Mouse (Mus musculus) forebrain, embryonic 13.5 days (tissue): ENCODE results near the gene Selenos. TPM values are rescaled to one million over a fixed set of nuclear protein-coding genes. Genes with fewer than 3 reads are reported as not detected.

Experiments used
- ATAC-seq: fragments of 200-750 bp; cut with Nextera tagmentation; 2 replicates; pipeline ENCODE4 v1.8.0; 2017
- H3K27ac ChIP-seq: fragments of 300-500 bp; sonication (generic); 2 replicates; pipeline ENCODE4 v1.5.1; 2015; ENCODE audit warnings: inconsistent platforms, mild to moderate bottlenecking, moderate library complexity
- H3K27me3 ChIP-seq: fragments of 300-500 bp; sonication (generic); 2 replicates; pipeline ENCODE4 v1.6.1; 2015; ENCODE audit warnings: mild to moderate bottlenecking, inconsistent platforms
- H3K36me3 ChIP-seq: fragments of 300-500 bp; sonication (generic); 2 replicates; pipeline ENCODE4 v1.6.1; 2015; ENCODE audit warnings: mild to moderate bottlenecking, inconsistent platforms; ENCODE audit not compliant: poor library complexity, severe bottlenecking
- H3K4me1 ChIP-seq: fragments of 300-500 bp; sonication (generic); 2 replicates; pipeline ENCODE4 v1.6.1; 2015; ENCODE audit warnings: inconsistent platforms
- H3K4me2 ChIP-seq: fragments of 300-500 bp; sonication (generic); 2 replicates; pipeline ENCODE4 v1.6.1; 2015; ENCODE audit warnings: inconsistent platforms, mild to moderate bottlenecking, moderate library complexity
- H3K4me3 ChIP-seq: fragments of 300-500 bp; sonication (generic); 2 replicates; pipeline ENCODE4 v1.5.1; 2015; ENCODE audit warnings: mild to moderate bottlenecking, inconsistent platforms
- H3K9ac ChIP-seq: fragments of 300-500 bp; sonication (generic); 2 replicates; pipeline ENCODE4 v1.6.1; 2015; ENCODE audit warnings: mild to moderate bottlenecking, inconsistent platforms
- H3K9me3 ChIP-seq: fragments of 300-500 bp; sonication (generic); replicated peaks from 2 replicates; pipeline ENCODE4 v1.6.1; 2016; ENCODE audit warnings: inconsistent platforms
- WGBS: fragments of 180-500 bp; shearing (Covaris S2); methylation state at CpG from one replicate; pipeline ENCODE4 v1.1.7; 2015; 5-methylcytosine and 5-hydroxymethylcytosine counted together
- polyA plus RNA-seq: library from polyadenylated mRNA; unstranded; fragments of >200 nt; fragmentation: Nextera tagmentation; extraction: Ambion mirVana; gene quantifications from 2 replicates; pipeline ENCODE4 v1.2.1, GENCODE M21; 2015

The Selenos gene
- polyA plus RNA-seq, 1 experiment from 2014 or later = 70.7 TPM

DNA sequence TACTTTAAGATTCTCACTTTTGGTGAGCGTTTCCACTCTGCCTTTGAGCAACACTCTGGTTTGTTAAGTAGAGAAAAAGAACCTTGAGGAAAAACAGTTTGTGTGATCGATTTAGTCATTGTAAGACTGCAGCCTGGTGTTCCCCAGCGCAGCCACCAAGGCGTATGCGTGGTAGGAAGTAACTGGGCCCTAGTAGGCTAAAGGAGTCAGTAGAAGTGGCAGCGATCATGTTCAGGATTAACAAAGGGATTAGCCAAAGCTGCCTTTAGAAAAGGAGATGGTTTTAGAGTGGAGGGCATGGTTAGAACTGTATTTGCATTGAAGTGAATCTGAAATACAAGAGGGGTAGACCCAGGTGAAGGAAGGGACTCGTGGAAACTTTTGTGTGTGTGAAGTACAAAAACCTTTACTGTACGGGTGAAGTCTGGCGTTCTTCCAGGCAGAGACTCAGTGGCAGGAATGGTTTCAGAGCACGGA lies 31.2 kb downstream of the Selenos start:
- Histone ChIP-seq H3K4me1 (peaks cover 50% of the 10 kb centered on the region), H3K27me3 (peaks cover 11% of the 10 kb centered on the region), H3K9me3 (no peaks in the 10 kb centered on the region), H3K4me2 (peak overlapping the region; percentile 94), H3K36me3 (peaks cover 7% of the 10 kb centered on the region; the same call in 1 of the 2 replicates), H3K4me3 (peak overlapping the region; percentile 90), H3K9ac (peak overlapping the region; percentile 97), H3K27ac (peak overlapping the region; percentile 96)
- ATAC-seq = no peak
- WGBS = under 1% methylated on average over 10 of the region's 10 CpGs

GRCm38 (mm10) chr7:66111211-66111610 lies 31.8 kb downstream of the Selenos start:
- H3K36me3 ChIP-seq = peaks cover 7% of the 10 kb centered on the region; the same call in 1 of the 2 replicates
- H3K27me3 ChIP-seq = peaks cover 11% of the 10 kb centered on the region
- WGBS = 60% methylated on average over 10 of the region's 10 CpGs
- ATAC-seq = no peak
- H3K4me1 ChIP-seq = peaks cover 56% of the 10 kb centered on the region
- H3K4me3 ChIP-seq = peak overlapping the region; percentile 90
- no peak overlapping the region for H3K27ac ChIP-seq
- H3K4me2 ChIP-seq = peak overlapping the region; percentile 94
- peak overlapping the region; percentile 97 for H3K9ac ChIP-seq
- no peaks in the 10 kb centered on the region for H3K9me3 ChIP-seq

DNA sequence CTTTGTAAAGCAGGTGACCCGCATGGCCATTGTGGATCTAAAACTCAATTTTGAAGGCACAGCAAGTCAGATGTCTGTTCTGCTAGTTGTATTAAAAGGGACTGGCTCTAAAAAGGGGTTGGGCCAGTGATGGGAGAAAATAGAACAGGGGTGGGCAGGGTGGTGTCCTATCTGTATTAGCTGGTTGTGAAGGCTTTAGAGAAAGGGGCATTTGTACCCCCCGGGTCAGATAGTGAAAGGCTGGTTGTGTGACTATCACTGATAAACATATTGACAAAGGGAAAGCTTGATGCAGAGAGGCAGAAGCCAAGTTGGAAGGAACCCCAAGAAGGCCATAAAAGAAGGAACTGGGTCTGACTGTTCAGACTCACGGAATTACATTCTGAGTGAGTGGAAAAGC lies 34.1 kb downstream of the Selenos start:
- peaks cover 70% of the 10 kb centered on the region for H3K4me1 ChIP-seq

GRCm38 (mm10) chr7:66115821-66116343 lies 36.4 kb downstream of the Selenos start:
- Histone ChIP-seq H3K4me2 (no peak overlapping the region), H3K36me3 (peaks cover 7% of the 10 kb centered on the region; the same call in 1 of the 2 replicates), H3K4me3 (no peak overlapping the region), H3K9ac (0 out of 2 replicates have a peak overlapping the region, but pooled peaks have one; percentile 16), H3K27me3 (no peaks in the 10 kb centered on the region), H3K27ac (no peak overlapping the region), H3K9me3 (no peaks in the 10 kb centered on the region), H3K4me1 (peaks cover 81% of the 10 kb centered on the region)
- no peak for ATAC-seq
- 90% methylated on average over 11 of the region's 11 CpGs for WGBS

More for the DNA sequence above, 34.1 kb downstream of the Selenos start:
- WGBS = 93% methylated on average over 3 of the region's 3 CpGs
- H3K9ac ChIP-seq = no peak overlapping the region
- H3K4me3 ChIP-seq = no peak overlapping the region
- H3K9me3 ChIP-seq = no peaks in the 10 kb centered on the region
- no peak for ATAC-seq
- H3K27me3 ChIP-seq = no peaks in the 10 kb centered on the region
- H3K36me3 ChIP-seq = peaks cover 7% of the 10 kb centered on the region; the same call in 1 of the 2 replicates
- H3K27ac ChIP-seq = no peak overlapping the region
- H3K4me2 ChIP-seq = no peak overlapping the region

- H3K4me1 ChIP-seq = peaks cover 80% of the 10 kb centered on the region
- WGBS = 84% methylated on average over 8 of the region's 8 CpGs
Measured at GRCm38 (mm10) chr7:66116906-66117482, 37.5 kb downstream of the Selenos start.

DNA sequence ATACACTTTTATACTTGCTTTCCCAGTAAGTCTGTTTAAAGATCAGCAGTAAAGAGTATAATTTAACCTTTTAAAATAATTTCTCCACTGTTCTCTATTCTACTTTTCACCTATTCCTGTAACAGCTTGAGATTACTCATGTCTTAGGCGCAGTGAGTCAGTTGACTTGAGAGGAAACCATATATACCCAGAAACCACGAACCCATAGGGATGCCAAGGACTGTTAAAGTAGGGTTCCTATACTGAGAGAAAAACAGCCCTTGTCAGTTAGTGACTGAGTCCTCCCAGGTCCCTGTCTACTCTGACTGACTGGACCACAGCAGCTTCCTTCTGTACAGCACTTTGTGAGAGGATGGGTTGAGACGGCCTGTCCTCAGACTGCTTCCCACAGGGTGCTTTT lies 38.6 kb downstream of the Selenos start:
- Histone ChIP-seq H3K36me3 (peaks cover 7% of the 10 kb centered on the region; the same call in 1 of the 2 replicates), H3K4me2 (no peak overlapping the region), H3K27me3 (no peaks in the 10 kb centered on the region), H3K9ac (no peak overlapping the region), H3K9me3 (no peaks in the 10 kb centered on the region), H3K27ac (no peak overlapping the region), H3K4me1 (peaks cover 75% of the 10 kb centered on the region), H3K4me3 (no peak overlapping the region)
- 92% methylated on average over 3 of the region's 3 CpGs for WGBS
- ATAC-seq = no peak

More at GRCm38 (mm10) chr7:66116906-66117482, 37.5 kb downstream of the Selenos start:
- no peak overlapping the region for H3K4me3 ChIP-seq
- H3K27me3 ChIP-seq = no peaks in the 10 kb centered on the region
- no peaks in the 10 kb centered on the region for H3K9me3 ChIP-seq
- H3K36me3 ChIP-seq = peaks cover 7% of the 10 kb centered on the region; the same call in 1 of the 2 replicates
- no peak for ATAC-seq
- H3K9ac ChIP-seq = no peak overlapping the region
- H3K27ac ChIP-seq = no peak overlapping the region
- no peak overlapping the region for H3K4me2 ChIP-seq

DNA sequence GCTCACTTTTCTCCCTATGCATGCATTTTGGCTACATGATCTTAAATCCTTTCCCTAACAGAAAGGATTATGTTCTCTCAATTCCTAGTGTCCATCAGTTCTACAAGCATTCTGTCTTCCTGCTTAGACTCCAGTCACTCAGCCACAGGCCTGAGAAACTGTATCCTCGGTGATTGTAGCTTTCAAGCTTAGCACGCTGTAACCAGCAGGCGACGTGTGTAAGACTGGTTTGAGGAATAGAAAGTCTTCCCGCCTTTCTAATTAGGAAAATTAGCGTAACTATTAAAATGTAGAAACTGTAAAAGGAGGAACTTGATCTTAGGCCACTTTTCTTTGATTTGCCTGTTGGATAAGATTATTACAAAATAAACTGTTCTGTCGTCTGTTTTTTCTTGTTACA lies 39.3 kb downstream of the Selenos start:
- Histone ChIP-seq H3K9me3 (no peaks in the 10 kb centered on the region), H3K4me3 (no peak overlapping the region), H3K27me3 (no peaks in the 10 kb centered on the region), H3K9ac (no peak overlapping the region), H3K4me1 (peaks cover 68% of the 10 kb centered on the region), H3K36me3 (peaks cover 7% of the 10 kb centered on the region; the same call in 1 of the 2 replicates), H3K27ac (no peak overlapping the region), H3K4me2 (no peak overlapping the region)
- WGBS = 64% methylated on average over 7 of the region's 7 CpGs
- no peak for ATAC-seq

DNA sequence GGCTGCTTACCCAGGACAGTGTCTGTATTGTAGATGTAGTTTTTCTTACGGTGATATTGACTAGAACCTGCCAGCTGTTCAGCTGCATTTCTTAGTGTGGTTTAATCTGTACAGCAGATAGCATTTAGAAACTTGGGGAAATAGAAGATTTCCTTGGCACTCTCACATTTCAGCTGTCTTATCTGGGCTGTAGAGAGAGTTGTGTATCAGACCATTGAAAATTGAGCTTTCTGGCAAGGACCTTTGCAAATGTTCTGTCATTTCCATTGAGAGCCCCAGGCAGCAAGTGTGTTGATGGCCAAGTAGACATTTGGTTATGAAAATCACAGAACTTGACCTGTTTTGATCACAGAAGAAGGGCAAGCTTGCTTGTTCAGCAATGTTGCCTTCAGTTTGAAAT lies 40.7 kb downstream of the Selenos start:
- WGBS = 79% methylated on average over 1 of the region's 1 CpGs
- H3K9me3 ChIP-seq = no peaks in the 10 kb centered on the region
- no peak overlapping the region for H3K4me2 ChIP-seq
- ATAC-seq = no peak
- H3K4me3 ChIP-seq = no peak overlapping the region
- no peaks in the 10 kb centered on the region for H3K27me3 ChIP-seq
- peak overlapping the region; percentile 2; the same call in 1 of the 2 replicates for H3K27ac ChIP-seq
- peaks cover 1% of the 10 kb centered on the region for H3K36me3 ChIP-seq
- no peak overlapping the region for H3K9ac ChIP-seq
- peaks cover 65% of the 10 kb centered on the region for H3K4me1 ChIP-seq

- H3K9ac ChIP-seq = no peak overlapping the region
- 65% methylated on average over 7 of the region's 7 CpGs for WGBS
Measured at GRCm38 (mm10) chr7:66120702-66121396, 41.4 kb downstream of the Selenos start.

GRCm38 (mm10) chr7:66124551-66124968 lies 45.1 kb downstream of the Selenos start:
- H3K4me2 ChIP-seq = no peak overlapping the region
- H3K9ac ChIP-seq = no peak overlapping the region
- peaks cover 24% of the 10 kb centered on the region for H3K36me3 ChIP-seq
- H3K4me1 ChIP-seq = peaks cover 47% of the 10 kb centered on the region
- no peak overlapping the region for H3K27ac ChIP-seq
- no peak for ATAC-seq
- H3K27me3 ChIP-seq = no peaks in the 10 kb centered on the region
- no peak overlapping the region for H3K4me3 ChIP-seq
- H3K9me3 ChIP-seq = no peaks in the 10 kb centered on the region
- 85% methylated on average over 11 of the region's 11 CpGs for WGBS

More at GRCm38 (mm10) chr7:66120702-66121396, 41.4 kb downstream of the Selenos start:
- Histone ChIP-seq H3K4me1 (peaks cover 58% of the 10 kb centered on the region), H3K4me3 (no peak overlapping the region), H3K4me2 (no peak overlapping the region), H3K9me3 (no peaks in the 10 kb centered on the region), H3K27ac (peak overlapping the region; percentile 2), H3K27me3 (no peaks in the 10 kb centered on the region), H3K36me3 (peaks cover 8% of the 10 kb centered on the region)
- peak; percentile 62; the same call in 1 of the 2 replicates for ATAC-seq

DNA sequence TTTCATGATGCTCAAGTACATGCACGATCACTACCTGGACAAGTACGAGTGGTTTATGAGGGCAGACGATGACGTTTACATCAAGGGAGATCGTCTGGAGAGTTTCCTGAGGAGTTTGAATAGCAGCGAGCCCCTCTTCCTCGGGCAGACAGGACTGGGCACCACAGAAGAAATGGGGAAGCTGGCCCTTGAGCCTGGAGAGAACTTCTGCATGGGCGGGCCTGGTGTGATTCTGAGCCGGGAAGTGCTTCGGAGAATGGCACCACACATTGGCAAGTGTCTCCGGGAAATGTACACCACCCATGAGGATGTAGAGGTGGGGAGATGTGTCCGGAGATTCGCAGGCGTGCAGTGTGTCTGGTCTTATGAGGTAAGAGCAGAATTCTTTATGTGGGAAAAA lies 45.9 kb downstream of the Selenos start:
- 93% methylated on average over 14 of the region's 14 CpGs for WGBS
- Histone ChIP-seq H3K4me2 (no peak overlapping the region), H3K36me3 (peaks cover 28% of the 10 kb centered on the region), H3K4me1 (peaks cover 39% of the 10 kb centered on the region), H3K27ac (no peak overlapping the region), H3K9ac (no peak overlapping the region), H3K27me3 (no peaks in the 10 kb centered on the region), H3K4me3 (no peak overlapping the region), H3K9me3 (no peaks in the 10 kb centered on the region)
- ATAC-seq = no peak
